Mouse (Mus musculus): ENCODE measurements around the gene Oasl1. TPM values are rescaled to one million over a fixed set of nuclear protein-coding genes. Genes with fewer than 3 reads are reported as not detected.

The Oasl1 gene
- polyA plus RNA-seq, 1 experiment from 2014 or later = 15.4 TPM

DNA sequence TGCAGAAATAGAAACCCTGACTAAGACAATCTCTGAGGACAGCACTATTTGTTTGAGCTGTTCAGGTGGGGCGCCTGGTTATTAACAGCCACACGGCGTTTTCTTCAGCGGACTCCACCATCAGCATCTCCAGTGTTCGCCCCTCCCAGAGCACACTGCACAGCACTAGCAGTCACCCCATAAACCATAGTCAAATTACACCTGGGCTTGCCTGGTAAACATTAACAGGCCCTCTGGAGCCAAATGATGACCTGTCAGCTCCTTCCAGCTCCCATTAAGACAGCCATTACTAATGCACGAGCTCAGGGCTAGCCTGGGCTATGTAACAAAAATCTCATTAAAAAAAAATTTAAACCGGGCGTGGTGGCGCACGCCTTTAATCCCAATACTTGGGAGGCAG, 22.0 kb downstream of the Oasl1 start:
- Histone ChIP-seq H3K4me3 (ENCODE audit: inconsistent target) (no peak overlapping the region), H3K79me2 (ENCODE audit: inconsistent target) (peaks cover 19% of the 10 kb centered on the region), H3K27ac (no peak overlapping the region), H3K36me3 (ENCODE audit: inconsistent target) (peaks cover 29% of the 10 kb centered on the region)
- 82% methylated on average over 10 of the region's 10 CpGs for WGBS (ENCODE audit: missing documents)

DNA sequence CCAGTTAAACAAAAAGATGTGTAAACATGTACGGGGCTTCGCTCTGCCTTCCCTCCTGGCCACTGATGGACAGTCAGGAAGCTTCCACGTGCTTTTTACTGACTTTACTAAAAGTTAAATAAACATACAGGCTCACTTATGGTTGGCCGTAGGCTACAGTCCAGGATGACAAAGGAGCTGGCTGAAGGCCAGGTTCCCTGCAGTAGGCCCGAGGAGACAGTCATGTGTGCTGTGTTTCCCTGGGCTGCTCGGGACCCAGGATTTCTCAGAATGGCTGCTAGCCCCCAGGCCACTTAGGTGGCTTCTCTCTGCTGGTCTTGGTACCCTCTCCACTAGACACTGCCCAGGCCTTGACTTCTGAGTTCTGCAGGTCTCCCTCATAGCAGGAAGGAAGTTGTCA, 25.9 kb downstream of the Oasl1 start:
- Histone ChIP-seq H3K4me3 (ENCODE audit: inconsistent target) (no peak overlapping the region), H3K27ac (no peak overlapping the region), H3K79me2 (ENCODE audit: inconsistent target) (peaks cover 2% of the 10 kb centered on the region; the same call in 1 of the 2 replicates), H3K36me3 (ENCODE audit: inconsistent target) (peaks cover 29% of the 10 kb centered on the region)
- 78% methylated on average over 6 of the region's 6 CpGs for WGBS (ENCODE audit: missing documents)

DNA sequence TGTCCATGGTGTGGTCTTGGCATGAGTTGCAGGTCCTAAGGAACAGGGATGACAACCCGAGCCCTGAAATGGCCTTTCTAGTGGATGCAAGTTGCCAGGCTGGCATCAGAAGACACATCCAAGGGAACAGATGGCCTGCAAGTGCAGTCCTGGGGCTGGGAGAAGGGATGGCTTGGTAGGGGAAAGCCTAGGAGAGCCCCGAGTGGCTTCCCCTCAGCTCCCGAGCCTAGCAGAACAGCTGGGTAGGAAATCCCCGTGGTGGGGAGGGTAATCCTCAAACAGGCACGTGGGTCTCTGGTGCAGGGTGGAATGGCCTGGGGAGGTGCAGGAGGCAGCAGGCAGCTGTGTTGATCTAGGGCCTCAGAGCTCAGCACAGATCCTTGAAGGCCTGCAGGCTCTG, 26.3 kb downstream of the Oasl1 start:
- Histone ChIP-seq H3K79me2 (ENCODE audit: inconsistent target) (no peaks in the 10 kb centered on the region), H3K4me3 (ENCODE audit: inconsistent target) (no peak overlapping the region), H3K36me3 (ENCODE audit: inconsistent target) (peaks cover 29% of the 10 kb centered on the region), H3K27ac (no peak overlapping the region)
- 66% methylated on average over 5 of the region's 5 CpGs for WGBS (ENCODE audit: missing documents)

DNA sequence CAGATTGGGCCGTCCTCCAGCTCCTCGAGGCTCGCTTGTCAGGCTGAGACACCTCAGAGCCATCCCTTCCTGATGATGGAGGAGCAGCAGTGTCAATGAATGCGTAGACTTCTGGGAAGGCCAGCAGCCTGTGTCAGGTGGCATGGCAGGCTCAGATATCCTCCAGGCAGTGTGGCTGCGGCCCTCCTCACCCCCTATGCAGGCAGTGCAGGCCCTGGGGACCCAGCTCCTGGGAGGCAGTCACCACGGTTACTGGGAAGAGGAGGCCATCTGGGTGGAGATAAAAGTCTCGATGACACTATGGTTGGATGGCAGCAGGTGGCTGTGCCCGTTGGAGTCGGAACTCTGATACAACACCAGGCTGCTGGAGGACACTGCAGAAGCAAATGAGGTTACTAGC, 26.8 kb downstream of the Oasl1 start:
- H3K4me3 ChIP-seq (ENCODE audit: inconsistent target) = no peak overlapping the region
- H3K36me3 ChIP-seq (ENCODE audit: inconsistent target) = peaks cover 29% of the 10 kb centered on the region
- 94% methylated on average over 9 of the region's 9 CpGs for WGBS (ENCODE audit: missing documents)
- no peaks in the 10 kb centered on the region for H3K79me2 ChIP-seq (ENCODE audit: inconsistent target)
- no peak overlapping the region for H3K27ac ChIP-seq

DNA sequence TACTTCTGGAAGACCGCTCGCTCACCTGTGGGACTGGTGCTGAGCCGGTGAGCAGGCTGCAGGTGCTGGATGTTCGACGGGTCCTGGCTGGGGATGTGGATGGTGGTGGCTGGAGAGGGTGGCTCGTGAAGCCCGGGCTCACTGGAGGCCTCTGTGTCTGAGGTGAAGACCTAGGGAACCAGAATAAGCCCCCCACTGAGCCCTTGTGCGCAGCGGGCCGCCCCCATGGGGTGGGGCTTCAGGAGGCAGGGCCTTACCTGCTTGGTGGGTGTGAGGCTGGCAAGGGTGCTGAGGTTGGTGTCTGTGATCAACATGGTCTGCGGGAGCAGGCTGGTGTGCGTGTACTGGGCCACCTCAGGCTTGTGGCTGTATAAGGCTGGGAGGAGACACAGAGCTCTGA, 27.6 kb downstream of the Oasl1 start:
- no peak overlapping the region for H3K4me3 ChIP-seq (ENCODE audit: inconsistent target)
- peaks cover 29% of the 10 kb centered on the region for H3K36me3 ChIP-seq (ENCODE audit: inconsistent target)
- H3K79me2 ChIP-seq (ENCODE audit: inconsistent target) = no peaks in the 10 kb centered on the region
- no peak overlapping the region for H3K27ac ChIP-seq
- 80% methylated on average over 11 of the region's 12 CpGs for WGBS (ENCODE audit: missing documents)

DNA sequence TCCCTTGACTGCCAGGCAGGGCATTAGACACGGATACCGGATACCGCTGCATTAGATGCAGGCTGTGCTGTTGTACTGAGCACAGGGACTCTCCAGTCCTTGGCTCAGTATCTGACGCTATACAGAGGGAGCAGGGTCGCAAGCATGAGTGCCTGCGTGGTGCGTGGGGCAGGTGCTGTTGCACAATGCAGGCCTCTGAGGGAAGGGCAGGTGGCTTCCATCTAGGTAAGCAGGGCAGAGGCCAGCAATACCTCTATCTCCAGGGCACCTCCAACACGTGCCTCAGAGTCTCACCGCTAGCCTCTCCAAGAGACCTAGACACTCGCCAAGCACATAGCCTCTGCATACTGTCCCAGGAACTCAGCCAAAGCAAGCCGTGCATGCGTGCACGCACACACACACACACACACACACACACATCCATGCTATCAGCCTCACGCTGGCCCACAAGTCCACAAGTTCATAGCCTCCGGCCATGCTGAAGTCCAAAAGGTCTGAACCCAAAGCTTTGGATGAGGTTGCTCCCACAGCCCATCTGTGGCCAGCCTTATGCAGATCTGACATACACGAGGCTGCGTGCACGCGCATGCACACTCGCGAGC, 28.3 kb downstream of the Oasl1 start:
- Histone ChIP-seq H3K79me2 (ENCODE audit: inconsistent target) (no peaks in the 10 kb centered on the region), H3K36me3 (ENCODE audit: inconsistent target) (peaks cover 25% of the 10 kb centered on the region), H3K27ac (no peak overlapping the region), H3K4me3 (ENCODE audit: inconsistent target) (no peak overlapping the region)
- 86% methylated on average over 21 of the region's 21 CpGs for WGBS (ENCODE audit: missing documents)

DNA sequence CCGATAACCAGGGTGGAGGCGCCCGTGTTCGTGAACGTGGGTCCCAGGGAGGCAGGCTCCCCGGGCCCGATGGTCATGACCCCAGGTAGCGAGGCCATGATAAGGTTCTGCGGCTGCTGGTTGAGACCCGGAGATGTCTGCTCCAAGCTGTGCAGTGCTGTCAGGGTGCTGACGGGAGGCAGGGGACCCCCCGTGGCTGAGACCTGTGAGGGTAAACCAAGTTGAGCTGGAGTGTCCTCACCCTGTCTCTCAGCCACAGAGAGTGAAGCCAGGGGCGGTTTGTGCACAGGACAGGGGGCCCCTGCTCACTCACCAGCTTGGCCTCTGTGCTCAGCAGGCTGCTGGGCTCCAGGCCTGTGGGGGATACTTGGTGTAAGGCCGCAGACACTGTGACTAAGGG, 30.3 kb downstream of the Oasl1 start:
- H3K36me3 ChIP-seq (ENCODE audit: inconsistent target) = peaks cover 8% of the 10 kb centered on the region
- H3K27ac ChIP-seq = no peak overlapping the region
- no peak overlapping the region for H3K4me3 ChIP-seq (ENCODE audit: inconsistent target)
- no peaks in the 10 kb centered on the region for H3K79me2 ChIP-seq (ENCODE audit: inconsistent target)
- 91% methylated on average over 14 of the region's 14 CpGs for WGBS (ENCODE audit: missing documents)

DNA sequence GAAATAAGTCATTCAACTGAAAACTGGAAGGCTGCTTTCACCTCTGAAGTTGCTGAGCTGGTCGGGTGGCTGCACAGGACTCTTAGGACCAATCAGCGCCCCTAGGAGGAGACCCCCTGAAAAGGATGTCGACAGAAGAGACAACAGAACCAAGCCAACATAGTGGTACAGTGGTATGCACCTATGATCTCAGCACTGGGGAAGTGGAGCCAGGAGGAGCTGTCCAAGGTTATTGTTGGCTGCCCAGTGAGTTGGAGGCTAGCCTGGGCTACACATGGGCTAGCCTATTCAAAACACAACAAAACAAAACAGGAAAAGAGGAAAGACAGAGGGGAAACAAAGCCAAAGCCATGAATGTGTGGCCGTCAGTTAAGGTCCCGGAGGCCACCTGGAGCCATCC, 35.0 kb downstream of the Oasl1 start:
- no peaks in the 10 kb centered on the region for H3K79me2 ChIP-seq (ENCODE audit: inconsistent target)
- H3K4me3 ChIP-seq (ENCODE audit: inconsistent target) = no peak overlapping the region
- 87% methylated on average over 5 of the region's 5 CpGs for WGBS (ENCODE audit: missing documents)
- H3K36me3 ChIP-seq (ENCODE audit: inconsistent target) = no peaks in the 10 kb centered on the region
- H3K27ac ChIP-seq = no peak overlapping the region

DNA sequence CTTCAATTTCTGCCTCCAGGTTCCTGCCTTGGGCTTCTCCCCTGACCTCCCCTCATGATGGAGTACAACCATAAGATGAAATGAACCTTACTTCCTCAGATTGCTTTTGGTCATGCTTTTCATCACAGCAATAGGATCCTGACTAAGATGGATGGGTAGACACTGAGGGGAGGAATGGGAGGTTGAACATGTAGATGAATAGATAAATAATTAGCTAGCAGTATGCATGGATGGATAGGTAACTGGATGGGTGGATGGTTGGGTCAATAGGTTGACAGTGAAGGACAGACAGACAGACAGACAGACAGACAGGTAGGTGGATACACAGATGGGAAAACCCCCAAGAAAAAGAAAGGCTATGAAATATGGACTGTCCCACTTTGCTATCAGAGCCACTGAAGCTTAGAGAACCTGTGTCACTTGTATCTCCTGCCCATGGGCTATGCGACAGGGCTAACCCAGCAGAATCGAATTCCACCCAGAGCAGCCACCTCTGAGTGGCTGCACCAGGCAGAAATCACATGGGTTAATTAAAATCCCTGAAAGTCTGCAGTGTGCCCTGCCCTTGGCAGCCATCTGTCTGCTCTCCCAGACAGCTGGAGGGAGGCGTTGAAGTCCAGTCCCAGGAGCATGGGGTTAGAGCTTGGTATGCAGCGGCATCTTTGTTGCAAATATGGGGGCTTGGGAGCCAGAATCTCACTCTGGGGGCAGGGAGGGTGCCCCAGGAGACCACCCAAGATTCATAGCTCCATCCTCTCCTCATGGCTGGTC, 38.7 kb downstream of the Oasl1 start:
- no peak overlapping the region for H3K27ac ChIP-seq
- WGBS (ENCODE audit: missing documents) = 83% methylated on average over 4 of the region's 4 CpGs
- H3K36me3 ChIP-seq (ENCODE audit: inconsistent target) = no peaks in the 10 kb centered on the region
- no peaks in the 10 kb centered on the region for H3K79me2 ChIP-seq (ENCODE audit: inconsistent target)
- H3K4me3 ChIP-seq (ENCODE audit: inconsistent target) = no peak overlapping the region

DNA sequence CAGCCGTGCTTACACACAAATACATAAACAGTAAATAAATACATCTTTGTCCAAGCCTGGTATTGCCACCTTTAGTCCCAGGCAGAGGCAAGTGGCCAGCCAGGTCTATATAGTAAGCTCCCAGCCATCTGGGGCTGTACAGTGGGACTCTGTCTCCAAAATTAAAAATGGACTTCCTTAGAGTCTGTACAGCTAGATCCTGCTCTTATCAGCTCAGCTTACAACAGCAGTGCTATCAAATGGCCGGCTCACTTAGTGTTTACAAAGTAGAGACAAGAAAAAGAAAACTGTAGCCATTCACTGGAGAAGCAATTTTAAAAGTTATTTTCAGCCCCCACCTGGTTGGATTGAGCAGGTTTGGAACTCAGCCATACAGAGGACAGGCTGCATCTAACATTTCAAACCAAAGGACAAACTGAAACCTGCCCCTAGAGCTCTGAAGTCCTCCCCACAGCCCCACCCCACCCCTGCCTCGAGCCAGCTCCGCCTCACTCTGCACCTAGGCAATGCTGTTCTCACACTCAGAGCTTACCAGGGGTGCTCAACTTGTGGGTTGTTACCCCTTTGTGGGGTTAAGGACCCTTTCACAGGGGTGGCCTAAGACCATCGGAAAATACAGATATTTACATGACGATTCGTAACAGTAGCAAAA, 41.4 kb downstream of the Oasl1 start:
- Histone ChIP-seq H3K79me2 (ENCODE audit: inconsistent target) (no peaks in the 10 kb centered on the region), H3K4me3 (ENCODE audit: inconsistent target) (no peak overlapping the region), H3K27ac (no peak overlapping the region), H3K36me3 (ENCODE audit: inconsistent target) (no peaks in the 10 kb centered on the region)
- 70% methylated on average over 7 of the region's 7 CpGs for WGBS (ENCODE audit: missing documents)

DNA sequence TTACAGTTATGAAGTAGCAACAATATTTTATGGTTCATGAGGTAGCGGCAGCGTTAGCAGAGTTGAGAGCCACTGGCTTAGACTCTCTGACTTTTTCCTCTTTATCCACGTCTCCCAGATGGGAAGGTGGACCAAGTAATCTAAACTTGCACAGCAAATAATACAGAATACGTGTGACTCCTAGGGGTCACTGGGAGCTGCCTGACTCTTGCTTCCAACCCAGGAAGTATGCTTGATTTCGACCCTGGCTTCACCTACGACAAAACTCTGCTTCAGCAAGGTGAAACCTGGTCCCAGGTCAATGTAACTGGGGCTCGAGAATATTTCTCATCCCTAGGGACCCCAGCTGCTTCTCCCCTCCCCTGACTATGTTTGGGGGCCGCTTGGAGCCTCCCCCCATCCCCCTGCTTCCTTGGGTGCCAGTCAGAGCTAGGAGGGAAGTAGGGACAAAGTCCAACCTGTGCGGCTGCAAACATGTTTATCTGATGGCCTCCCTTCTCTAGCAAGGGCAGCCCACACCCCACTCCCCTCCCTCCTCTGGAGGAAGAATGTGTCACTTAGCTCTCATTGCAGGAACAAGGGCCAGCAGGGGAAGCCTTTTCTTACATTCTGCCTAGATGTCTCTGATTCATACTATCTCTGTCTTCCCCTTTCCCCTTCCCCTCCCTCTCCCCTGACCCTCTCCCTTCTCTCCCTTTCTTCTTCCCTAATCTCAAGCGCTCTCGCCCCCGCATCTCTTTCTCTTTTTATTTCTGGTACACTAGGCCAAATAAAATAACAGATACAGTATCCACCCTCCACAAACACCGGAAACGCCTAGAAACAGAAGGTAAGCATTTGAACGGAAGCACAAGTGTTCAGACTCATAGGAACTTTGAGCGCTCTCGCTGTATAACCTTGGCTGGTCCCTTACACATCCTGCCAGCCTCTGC, 42.2 kb downstream of the Oasl1 start:
- Histone ChIP-seq H3K27ac (no peak overlapping the region), H3K4me3 (ENCODE audit: inconsistent target) (no peak overlapping the region)
- 48% methylated on average over 17 of the region's 17 CpGs for WGBS (ENCODE audit: missing documents)

DNA sequence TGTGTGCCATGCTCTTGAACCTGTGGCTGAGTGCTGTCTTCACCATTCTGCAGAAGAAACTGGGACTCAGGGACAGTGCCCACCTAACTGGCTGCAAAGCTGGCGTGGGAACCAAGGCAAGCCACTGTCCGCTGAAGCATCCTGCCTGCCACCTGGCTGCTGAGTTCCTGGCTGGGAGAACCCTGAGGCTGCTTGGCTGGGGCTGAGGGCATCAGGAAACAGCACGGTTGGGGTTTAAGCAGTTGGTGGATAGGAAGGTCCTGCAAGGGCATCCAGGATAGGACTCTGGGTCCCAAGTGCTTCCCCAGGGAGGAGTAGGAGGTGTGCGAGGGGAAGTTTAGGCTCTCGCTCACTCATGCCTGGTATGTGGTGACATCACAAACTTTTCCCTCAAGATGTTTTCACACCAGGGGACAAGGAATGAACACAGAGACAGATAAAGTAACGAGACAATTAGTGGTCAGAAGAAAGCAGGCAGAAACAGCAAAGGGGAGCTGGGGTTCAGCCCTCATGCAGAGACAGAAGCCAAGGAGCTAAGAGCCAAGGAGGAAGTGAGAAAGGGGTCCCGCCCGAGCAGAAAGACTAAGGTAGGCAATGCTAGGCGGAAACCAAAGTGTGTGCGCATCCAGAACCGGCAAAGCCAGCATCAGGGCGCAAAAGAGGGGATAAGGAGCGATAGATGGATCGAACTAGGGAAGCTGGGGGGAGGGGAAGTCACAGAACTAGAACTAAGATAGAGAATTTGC, 44.7 kb downstream of the Oasl1 start:
- no peak overlapping the region for H3K27ac ChIP-seq
- 39% methylated on average over 14 of the region's 14 CpGs for WGBS (ENCODE audit: missing documents)
- H3K79me2 ChIP-seq (ENCODE audit: inconsistent target) = no peaks in the 10 kb centered on the region
- no peaks in the 10 kb centered on the region for H3K36me3 ChIP-seq (ENCODE audit: inconsistent target)
- H3K4me3 ChIP-seq (ENCODE audit: inconsistent target) = no peak overlapping the region

More for the DNA sequence above, 42.2 kb downstream of the Oasl1 start:
- no peaks in the 10 kb centered on the region for H3K36me3 ChIP-seq (ENCODE audit: inconsistent target)
- H3K79me2 ChIP-seq (ENCODE audit: inconsistent target) = no peaks in the 10 kb centered on the region

DNA sequence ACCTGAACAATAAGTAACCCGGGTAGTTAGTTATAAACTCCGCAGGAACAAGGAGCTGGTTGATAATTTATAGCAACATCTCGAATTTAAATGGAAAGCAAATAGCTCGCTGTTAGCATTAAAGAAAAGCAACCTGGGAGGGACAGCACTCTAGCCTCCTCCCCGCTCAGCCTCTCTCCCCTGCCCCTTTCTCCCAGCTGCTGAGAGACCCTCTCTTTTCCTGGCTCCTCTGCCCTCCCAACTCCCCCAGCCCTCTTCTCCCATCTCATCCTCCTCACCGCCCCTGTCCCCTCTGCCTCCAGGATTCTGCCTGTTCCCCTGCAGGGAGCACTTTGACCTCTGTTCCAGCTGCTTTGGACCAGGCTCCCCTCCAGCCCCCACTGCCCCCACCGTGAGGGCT, 45.6 kb downstream of the Oasl1 start:
- H3K27ac ChIP-seq = no peak overlapping the region
- 58% methylated on average over 7 of the region's 7 CpGs for WGBS (ENCODE audit: missing documents)
- no peaks in the 10 kb centered on the region for H3K79me2 ChIP-seq (ENCODE audit: inconsistent target)
- H3K4me3 ChIP-seq (ENCODE audit: inconsistent target) = no peak overlapping the region
- H3K36me3 ChIP-seq (ENCODE audit: inconsistent target) = no peaks in the 10 kb centered on the region

DNA sequence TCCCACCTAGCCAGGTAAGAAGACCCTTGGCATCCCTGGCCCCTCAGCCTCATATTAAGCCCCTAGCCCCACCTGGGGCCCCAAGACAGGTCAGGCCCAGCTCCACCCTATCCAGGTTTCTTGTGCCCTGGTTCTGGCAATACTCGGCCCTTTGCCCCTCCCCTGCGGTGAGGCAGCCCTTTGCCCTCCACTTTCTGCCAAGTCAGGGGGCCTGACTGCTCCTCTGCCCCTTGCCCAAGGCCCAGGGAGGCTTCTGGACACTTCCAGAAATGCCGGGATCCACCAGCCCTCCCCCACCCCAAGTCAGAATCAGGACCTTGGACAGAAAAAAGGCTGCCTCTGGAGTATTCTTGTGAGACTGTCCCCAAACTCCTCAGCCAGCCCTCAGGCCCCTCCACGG, 46.0 kb downstream of the Oasl1 start:
- H3K36me3 ChIP-seq (ENCODE audit: inconsistent target) = no peaks in the 10 kb centered on the region
- H3K79me2 ChIP-seq (ENCODE audit: inconsistent target) = no peaks in the 10 kb centered on the region
- H3K4me3 ChIP-seq (ENCODE audit: inconsistent target) = no peak overlapping the region
- H3K27ac ChIP-seq = no peak overlapping the region
- whole genome bisulfite sequencing (ENCODE audit: missing documents) = 36% methylated on average over 4 of the region's 4 CpGs

Measured in macrophage (primary cell).